Mouse (Mus musculus): ENCODE data around the gene Ifi209.

DNA sequence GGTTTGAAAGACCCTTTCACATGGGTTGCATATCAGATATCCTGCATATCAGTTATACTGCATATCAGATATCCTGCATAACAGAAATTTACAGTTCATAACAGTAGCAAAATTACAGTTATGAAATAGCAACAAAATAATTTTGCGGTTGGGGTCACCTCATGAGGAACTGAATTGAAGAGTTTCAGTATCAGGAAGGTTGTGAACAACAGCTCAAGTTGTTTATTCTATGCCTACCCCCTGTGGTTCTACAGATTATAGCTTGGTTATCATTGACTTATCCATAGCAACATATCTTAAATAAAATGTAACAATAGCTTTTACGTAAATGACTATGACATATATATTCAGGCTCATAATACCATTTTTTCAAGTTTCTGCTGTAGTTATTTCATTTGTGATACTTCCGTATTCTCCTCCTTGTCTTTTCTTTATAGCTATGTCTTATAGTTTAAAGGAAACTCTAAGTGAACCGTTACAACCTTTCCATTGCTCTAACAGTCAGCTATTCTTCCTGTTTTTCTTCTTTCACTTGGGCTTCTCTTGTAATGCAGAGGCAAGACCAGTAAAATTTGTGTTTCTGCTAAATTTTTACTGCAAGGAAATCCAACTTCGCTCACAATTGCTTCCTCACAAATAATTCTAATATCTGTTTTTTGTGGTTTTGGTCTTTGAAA, 3.4 kb downstream of the Ifi209 start:
- no peak for TF ChIP-seq CTCF (IDR thresholded peaks at IDR 0.05; ENCODE audit: control insufficient read depth, insufficient read depth, low read length)
- no peak for TF ChIP-seq POLR2A (IDR thresholded peaks at IDR 0.05; ENCODE audit: borderline replicate concordance, control insufficient read depth, low read depth, low read length)
